Mouse (Mus musculus): ENCODE measurements around the gene Sirt7.

Sirt7 gene

GRCm38 (mm10) chr11:120597240-120598235 lies 27.5 kb downstream of the Sirt7 start:
- intact Hi-C loops (cut with DNase I) = no loop called here

DNA sequence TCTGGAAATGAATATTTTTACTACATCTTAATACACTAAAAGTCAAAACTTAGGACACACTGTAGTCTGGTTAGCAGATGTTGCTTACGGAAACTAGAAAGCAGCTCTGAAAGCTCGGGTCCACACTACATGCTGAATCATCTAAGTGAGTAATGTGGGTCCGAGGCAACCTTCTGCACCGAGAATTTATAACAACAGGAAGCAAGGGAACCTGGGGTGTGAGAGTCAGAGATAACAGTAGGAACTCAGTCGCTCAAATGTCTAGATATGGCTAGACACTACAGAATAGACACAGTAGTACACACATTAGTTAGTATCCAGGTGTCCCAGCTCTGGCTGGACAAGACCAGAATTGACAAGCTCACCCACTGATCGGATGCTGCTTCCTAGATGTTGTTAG lies 36.5 kb downstream of the Sirt7 start:
- intact Hi-C loops (cut with DNase I) = no loop called here

GRCm38 (mm10) chr11:120583937-120584336 lies 41.1 kb downstream of the Sirt7 start:
- intact Hi-C loops (cut with DNase I) = loop anchor here (5.0 kb wide), 1 partner anchor 97 kb away; no protein-coding TSS in a partner anchor

GRCm38 (mm10) chr11:120582982-120583293 lies 42.1 kb downstream of the Sirt7 start:
- intact Hi-C loops (cut with DNase I) = loop anchor here (5.0 kb wide), 1 partner anchor 96 kb away; no protein-coding TSS in a partner anchor

GRCm38 (mm10) chr11:120582268-120582981 lies 42.6 kb downstream of the Sirt7 start:
- intact Hi-C loops (cut with DNase I) = loop anchor here (5.0 kb wide), 1 partner anchor 95 kb away; no protein-coding TSS in a partner anchor

GRCm38 (mm10) chr11:120581490-120582267 lies 43.4 kb downstream of the Sirt7 start, which contains the start of gene Arhgdia:
Gene Arhgdia, minus strand, starts transcription at chr11:120581624.
- intact Hi-C loops (cut with DNase I) = loop anchor here (5.0 kb wide), 1 partner anchor 94 kb away; no protein-coding TSS in a partner anchor

DNA sequence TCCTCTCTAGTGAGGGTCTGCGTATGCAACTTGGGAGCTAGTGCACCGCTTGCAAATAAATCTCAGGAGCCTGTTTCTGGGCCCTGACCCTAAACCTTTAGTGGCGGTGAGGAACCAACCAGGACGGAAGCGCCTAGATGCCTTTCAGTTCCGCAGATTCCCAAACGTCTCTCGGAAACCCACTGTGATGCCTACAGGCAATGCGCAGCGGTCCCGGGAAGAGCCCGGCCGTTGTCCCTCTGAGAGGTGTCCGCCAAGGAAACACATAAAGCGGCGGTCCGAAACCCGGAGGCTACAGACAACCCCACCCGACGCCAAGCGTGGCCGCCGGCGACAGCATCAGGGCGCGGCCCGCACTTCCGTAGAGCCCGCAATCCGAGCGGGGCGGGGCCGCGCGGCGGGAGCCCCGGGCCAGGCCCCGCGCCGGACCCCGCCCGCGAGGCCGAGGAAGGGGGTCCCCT lies 44.1 kb downstream of the Sirt7 start:
- intact Hi-C loops (cut with DNase I) = loop anchor here (5.0 kb wide), 1 partner anchor 94 kb away; no protein-coding TSS in a partner anchor

- intact Hi-C loops (cut with DNase I) = loop anchor here (5.0 kb wide), 1 partner anchor 93 kb away; no protein-coding TSS in a partner anchor
Observed at GRCm38 (mm10) chr11:120580190-120580589, 44.9 kb downstream of the Sirt7 start.

- intact Hi-C loops (cut with DNase I) = loop anchor here (5.0 kb wide), 2 partner anchors 33 to 92 kb away; no protein-coding TSS in a partner anchor
Observed at GRCm38 (mm10) chr11:120579316-120580107, 45.5 kb downstream of the Sirt7 start.

GRCm38 (mm10) chr11:120578694-120579243 lies 46.3 kb downstream of the Sirt7 start:
- intact Hi-C loops (cut with DNase I) = loop anchor here (5.0 kb wide), 1 partner anchor 34 kb away; no protein-coding TSS in a partner anchor

DNA sequence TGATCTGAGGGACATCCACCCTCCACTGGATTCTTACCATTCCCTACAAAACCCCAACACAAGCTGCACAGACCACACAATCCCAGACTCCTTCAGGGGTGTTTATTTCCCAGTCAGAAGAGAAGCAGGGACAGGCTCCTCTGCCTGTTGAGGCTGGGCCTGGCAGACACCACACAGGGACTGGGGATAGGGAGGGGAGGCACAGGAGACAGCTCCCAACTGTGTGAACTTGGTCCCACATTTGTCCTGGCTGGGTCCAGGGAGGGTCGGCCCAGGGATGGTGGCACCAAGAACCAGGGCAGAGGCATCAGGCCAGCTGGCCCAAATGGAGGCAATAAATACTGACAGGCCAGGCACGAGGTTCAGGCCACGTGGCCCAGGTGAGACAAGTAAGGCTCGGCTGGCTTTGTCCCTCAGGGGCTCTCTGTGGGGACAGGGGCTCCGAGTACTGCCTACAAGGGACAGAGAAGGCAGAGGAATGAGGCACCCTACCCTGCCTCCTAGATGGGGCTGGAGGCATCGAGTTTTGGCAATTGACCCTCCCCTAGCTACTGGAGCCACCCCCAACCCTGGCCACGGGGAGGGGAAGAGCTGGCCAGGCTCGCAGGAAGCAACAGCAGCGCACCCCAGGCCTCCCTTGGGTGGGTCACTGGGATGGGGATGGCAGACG lies 46.9 kb downstream of the Sirt7 start:
- intact Hi-C loops (cut with DNase I) = loop anchor here (5.0 kb wide), 1 partner anchor 34 kb away; no protein-coding TSS in a partner anchor

GRCm38 (mm10) chr11:120577211-120578023 lies 47.6 kb downstream of the Sirt7 start:
- intact Hi-C loops (cut with DNase I) = loop anchor here (5.0 kb wide), 1 partner anchor 35 kb away; no protein-coding TSS in a partner anchor

DNA sequence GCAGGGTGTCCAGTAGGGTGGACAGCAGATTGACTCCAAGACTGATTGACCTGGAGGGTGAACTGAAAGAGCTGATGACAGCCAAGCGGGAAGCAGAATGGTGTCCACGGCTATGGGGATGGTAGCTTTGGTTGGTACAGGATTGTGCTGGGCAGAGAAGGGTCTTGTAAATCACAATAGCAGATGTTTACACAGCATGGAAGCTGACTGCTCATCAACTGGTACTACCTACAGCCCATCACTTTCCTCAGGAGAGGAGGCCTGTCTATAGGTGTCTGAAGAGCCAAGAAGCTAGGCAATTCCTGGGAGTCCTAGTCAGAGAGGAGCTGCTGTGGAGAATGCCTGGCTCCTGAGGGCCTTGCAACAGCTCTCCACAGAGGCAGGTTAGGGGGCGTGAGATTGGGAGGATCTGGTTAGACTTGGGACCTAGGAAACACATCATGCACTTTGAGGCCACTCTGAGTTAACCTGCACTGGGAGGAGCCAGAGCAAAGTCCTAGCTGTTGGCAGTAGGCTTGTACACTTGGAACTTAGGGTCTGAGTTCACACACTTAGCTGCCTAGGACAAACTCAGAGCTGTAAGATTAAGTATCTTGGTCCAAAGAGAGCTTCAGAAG lies 48.6 kb downstream of the Sirt7 start:
- intact Hi-C loops (cut with DNase I) = loop anchor here (5.0 kb wide), 1 partner anchor 36 kb away; no protein-coding TSS in a partner anchor

DNA sequence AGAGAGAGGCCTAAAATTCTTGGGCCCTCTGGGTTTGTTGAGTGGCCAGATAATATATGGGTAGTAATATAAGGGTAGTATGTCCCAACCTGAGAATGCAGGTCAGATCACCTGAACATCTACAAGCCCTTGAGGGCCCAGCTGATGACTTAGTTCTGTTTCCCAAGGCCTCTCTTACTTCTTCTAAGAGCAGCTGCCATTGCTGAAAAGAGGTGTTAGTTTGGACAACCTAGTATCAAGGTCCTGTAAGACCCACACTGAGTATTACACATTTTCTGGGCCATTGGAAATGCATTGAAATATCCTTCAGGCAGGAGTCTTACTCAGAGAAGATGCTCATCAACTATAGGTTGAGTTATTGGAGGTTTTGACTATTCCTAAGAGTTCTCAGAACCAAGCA lies 49.1 kb downstream of the Sirt7 start:
- intact Hi-C loops (cut with DNase I) = loop anchor here (5.0 kb wide), 1 partner anchor 36 kb away; no protein-coding TSS in a partner anchor

GRCm38 (mm10) chr11:120575046-120575445 lies 50.0 kb downstream of the Sirt7 start:
- intact Hi-C loops (cut with DNase I) = loop anchor here (5.0 kb wide), 1 partner anchor 37 kb away; no protein-coding TSS in a partner anchor

- intact Hi-C loops (cut with DNase I) = loop anchor here (5.0 kb wide), 1 partner anchor 57 kb away; no protein-coding TSS in a partner anchor
Observed at GRCm38 (mm10) chr11:120574278-120574600, 50.8 kb downstream of the Sirt7 start.

DNA sequence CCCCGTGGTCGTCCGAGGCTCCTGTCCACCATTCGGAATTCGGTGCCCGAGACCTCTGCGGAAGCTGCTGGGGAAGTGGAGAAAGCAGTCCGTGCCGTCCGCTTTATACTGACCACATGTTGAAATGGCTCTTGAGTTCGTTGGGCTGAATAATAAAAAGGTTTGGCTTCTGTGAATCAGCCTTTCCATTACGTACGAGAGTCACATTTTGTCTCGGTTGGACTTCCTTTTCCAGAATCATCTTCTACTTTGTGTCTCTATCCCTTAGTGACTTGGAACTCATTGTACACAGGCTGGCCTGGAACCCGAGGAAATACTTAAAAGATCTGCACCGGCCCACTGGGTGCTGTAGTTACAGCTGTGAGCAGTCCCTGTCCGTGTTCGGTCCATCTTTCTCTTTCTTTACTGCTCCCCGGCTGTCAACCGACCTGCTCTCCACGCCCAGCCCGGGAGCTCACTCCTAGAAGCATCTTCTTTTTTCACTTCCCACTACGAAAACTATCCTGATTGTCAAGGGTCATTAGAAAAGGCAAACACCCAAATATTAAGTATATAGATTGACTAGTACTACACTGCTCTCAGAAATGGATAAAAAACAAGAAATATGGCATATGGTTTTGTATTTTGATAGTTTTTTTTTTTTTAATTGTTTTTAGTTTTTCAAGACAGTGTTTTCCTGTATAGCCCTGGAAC lies 51.3 kb downstream of the Sirt7 start:
- intact Hi-C loops (cut with DNase I) = loop anchor here (5.0 kb wide), 1 partner anchor 56 kb away; no protein-coding TSS in a partner anchor
